Mouse (Mus musculus) intestine, postnatal 0 days (tissue): ENCODE data around the gene Sept4. TPM values are rescaled to one million over a fixed set of nuclear protein-coding genes. Genes with fewer than 3 reads are reported as not detected.

ENCODE experiments used
- ATAC-seq: fragments of 200-750 bp; cut with Nextera tagmentation; 2 replicates; pipeline ENCODE4 v1.8.0; 2017; ENCODE audit warnings: mild to moderate bottlenecking, moderate TSS enrichment, moderate library complexity
- H3K27ac ChIP-seq: fragments of 300-500 bp; sonication (generic); 2 replicates; pipeline ENCODE4 v1.5.1; 2014; ENCODE audit warnings: mild to moderate bottlenecking, low read depth, low read length, moderate library complexity
- H3K27me3 ChIP-seq: fragments of 300-500 bp; sonication (generic); replicated peaks from 2 replicates; pipeline ENCODE4 v1.6.1; 2014; ENCODE audit warnings: low read length, mixed read lengths; ENCODE audit not compliant: control insufficient read depth, insufficient read depth
- H3K36me3 ChIP-seq: fragments of 300-500 bp; sonication (generic); 2 replicates; pipeline ENCODE4 v1.6.1; 2014; ENCODE audit warnings: mild to moderate bottlenecking, moderate library complexity; ENCODE audit not compliant: control insufficient read depth, insufficient read depth
- H3K4me1 ChIP-seq: fragments of 300-500 bp; sonication (generic); replicated peaks from 2 replicates; pipeline ENCODE4 v1.6.1; 2014; ENCODE audit warnings: antibody characterized with exemption, low read length, mixed read lengths; ENCODE audit not compliant: control insufficient read depth, insufficient read depth
- H3K4me2 ChIP-seq: fragments of 300-500 bp; sonication (generic); replicated peaks from 2 replicates; pipeline ENCODE4 v1.6.1; 2014; ENCODE audit warnings: low read depth, mild to moderate bottlenecking, moderate library complexity
- H3K4me3 ChIP-seq: fragments of 300-500 bp; sonication (generic); 2 replicates; pipeline ENCODE4 v1.5.1; 2014; ENCODE audit warnings: low read depth, low read length
- H3K9ac ChIP-seq: fragments of 300-500 bp; sonication (generic); 2 replicates; pipeline ENCODE4 v1.6.1; 2014; ENCODE audit warnings: mild to moderate bottlenecking, low read depth, low read length
- H3K9me3 ChIP-seq: fragments of 300-500 bp; sonication (generic); 2 replicates; pipeline ENCODE4 v1.6.1; 2016; ENCODE audit warnings: mixed run types; ENCODE audit not compliant: control insufficient read depth
- CTCF ChIP-seq: sonication (generic); IDR thresholded peaks from 2 replicates; pipeline ENCODE4 v1.5.1; 2016; ENCODE audit warnings: low read depth, mild to moderate bottlenecking, control low read depth, antibody characterized with exemption, moderate library complexity
- WGBS: fragments of 180-500 bp; shearing (Covaris S2); extraction: QIAGEN DNeasy Blood & Tissue Kit; methylation state at CpG from one replicate; pipeline ENCODE4 v1.1.7; 2014; 5-methylcytosine and 5-hydroxymethylcytosine counted together
- polyA plus RNA-seq: library from polyadenylated mRNA; unstranded; fragments of >200 nt; fragmentation: Nextera tagmentation; extraction: Ambion mirVana; gene quantifications from 2 replicates; pipeline ENCODE4 v1.2.1, GENCODE M21; 2015

Sept4 gene
- polyA plus RNA-seq, 1 experiment from 2014 or later, result 47.3 TPM

- H3K36me3 ChIP-seq, result peaks cover 91% of the 10 kb centered on the region
- 88% methylated on average over 2 of the region's 2 CpGs for WGBS
These were observed 34.9 kb downstream of the Sept4 start for GRCm38 (mm10) chr11:87603571-87603970.

DNA sequence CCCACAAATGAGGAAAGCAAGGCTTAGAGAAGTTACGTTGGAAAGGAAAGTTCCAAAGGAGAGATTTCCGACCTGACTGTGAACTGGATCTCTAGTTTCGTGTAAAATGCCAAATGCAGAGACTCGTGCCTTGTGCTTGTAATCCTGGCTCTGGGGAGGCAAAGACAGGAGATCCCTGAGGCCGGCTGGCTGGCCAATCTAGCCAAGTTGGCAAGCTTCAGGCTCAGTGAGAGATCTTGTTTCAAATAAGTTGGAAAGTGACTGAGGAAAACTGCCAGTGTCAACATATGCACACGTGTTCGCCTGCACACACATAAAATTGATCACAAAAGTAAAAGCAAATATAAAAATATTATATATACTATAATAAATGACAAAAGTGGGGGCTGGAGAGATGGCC, 40.6 kb downstream of the Sept4 start:
- Histone ChIP-seq H3K9me3 (no peaks in the 10 kb centered on the region), H3K4me3 (no peak overlapping the region), H3K9ac (no peak overlapping the region), H3K4me1 (no peaks in the 10 kb centered on the region), H3K4me2 (no peak overlapping the region), H3K36me3 (peaks cover 92% of the 10 kb centered on the region), H3K27me3 (no peaks in the 10 kb centered on the region), H3K27ac (no peak overlapping the region)
- TF ChIP-seq CTCF, result no peak
- WGBS, result 92% methylated on average over 7 of the region's 7 CpGs
- no peak for ATAC-seq

More at GRCm38 (mm10) chr11:87603571-87603970, 34.9 kb downstream of the Sept4 start:
- no peak overlapping the region for H3K4me2 ChIP-seq
- no peaks in the 10 kb centered on the region for H3K9me3 ChIP-seq
- H3K4me1 ChIP-seq, result no peaks in the 10 kb centered on the region
- H3K27ac ChIP-seq, result no peak overlapping the region
- H3K4me3 ChIP-seq, result no peak overlapping the region
- no peaks in the 10 kb centered on the region for H3K27me3 ChIP-seq
- ATAC-seq, result no peak
- no peak for TF ChIP-seq CTCF
- no peak overlapping the region for H3K9ac ChIP-seq

- WGBS, result 91% methylated on average over 9 of the region's 9 CpGs
- H3K9me3 ChIP-seq, result no peaks in the 10 kb centered on the region
These were observed 42.8 kb downstream of the Sept4 start for GRCm38 (mm10) chr11:87611547-87611946.

DNA sequence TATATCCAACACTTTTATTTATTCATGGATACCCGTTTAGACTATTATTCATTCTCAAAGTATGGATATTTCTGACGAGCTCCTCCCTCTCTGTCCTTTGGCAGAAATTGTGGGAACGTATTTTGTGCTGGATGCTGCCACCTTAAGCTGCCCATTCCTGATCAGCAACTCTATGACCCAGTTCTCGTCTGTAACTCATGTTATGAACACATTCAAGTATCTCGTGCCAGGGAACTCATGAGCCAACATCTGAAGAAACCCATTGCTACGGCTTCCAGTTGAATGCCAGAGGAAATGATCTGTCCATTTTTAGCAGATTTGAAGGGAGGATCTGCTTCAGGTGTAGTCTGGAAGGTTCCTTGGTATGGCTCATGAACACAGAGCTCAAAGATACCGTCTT, 45.3 kb downstream of the Sept4 start:
- Histone ChIP-seq H3K4me3 (no peak overlapping the region), H3K27ac (no peak overlapping the region), H3K36me3 (peaks cover 96% of the 10 kb centered on the region), H3K4me1 (no peaks in the 10 kb centered on the region), H3K9ac (no peak overlapping the region), H3K9me3 (no peaks in the 10 kb centered on the region), H3K4me2 (no peak overlapping the region), H3K27me3 (no peaks in the 10 kb centered on the region)
- no peak for TF ChIP-seq CTCF
- WGBS, result 90% methylated on average over 7 of the region's 7 CpGs
- ATAC-seq, result no peak

More at GRCm38 (mm10) chr11:87611547-87611946, 42.8 kb downstream of the Sept4 start:
- no peaks in the 10 kb centered on the region for H3K27me3 ChIP-seq
- H3K36me3 ChIP-seq, result peaks cover 91% of the 10 kb centered on the region
- no peak overlapping the region for H3K27ac ChIP-seq
- no peak overlapping the region for H3K4me3 ChIP-seq
- no peak for ATAC-seq
- TF ChIP-seq CTCF, result no peak
- no peak overlapping the region for H3K9ac ChIP-seq
- H3K4me2 ChIP-seq, result no peak overlapping the region
- H3K4me1 ChIP-seq, result no peaks in the 10 kb centered on the region

DNA sequence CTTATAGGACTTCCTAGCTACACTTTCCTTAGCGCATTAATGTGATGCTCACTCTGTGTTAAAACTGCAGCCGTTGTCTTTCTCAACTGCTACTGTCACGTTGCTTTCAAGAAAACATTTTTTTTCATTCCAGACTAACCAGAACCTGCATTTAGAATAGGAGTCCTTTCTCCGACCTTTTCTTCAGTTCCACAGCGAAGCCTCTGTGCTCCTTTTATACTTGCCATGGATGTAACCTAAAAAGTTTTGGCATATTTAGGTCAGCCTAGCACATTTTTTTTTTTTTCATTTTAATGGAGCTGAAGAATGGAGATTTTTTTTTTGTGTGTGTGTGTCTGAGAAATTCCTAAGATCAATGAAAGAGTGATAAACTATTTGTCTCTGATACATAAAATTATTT, 46.8 kb downstream of the Sept4 start:
- Histone ChIP-seq H3K9me3 (no peaks in the 10 kb centered on the region), H3K9ac (no peak overlapping the region), H3K27me3 (no peaks in the 10 kb centered on the region), H3K4me1 (no peaks in the 10 kb centered on the region), H3K4me3 (no peak overlapping the region), H3K27ac (no peak overlapping the region), H3K4me2 (no peak overlapping the region), H3K36me3 (peaks cover 80% of the 10 kb centered on the region)
- WGBS, result 94% methylated on average over 5 of the region's 5 CpGs
- ATAC-seq, result no peak
- no peak for TF ChIP-seq CTCF

- no peak overlapping the region for H3K4me3 ChIP-seq
- H3K9me3 ChIP-seq, result no peaks in the 10 kb centered on the region
- no peak overlapping the region for H3K9ac ChIP-seq
- WGBS, result 96% methylated on average over 2 of the region's 2 CpGs
- no peak for TF ChIP-seq CTCF
- peaks cover 76% of the 10 kb centered on the region for H3K36me3 ChIP-seq
- H3K4me2 ChIP-seq, result no peak overlapping the region
- ATAC-seq, result no peak
- H3K27me3 ChIP-seq, result no peaks in the 10 kb centered on the region
- no peak overlapping the region for H3K27ac ChIP-seq
- H3K4me1 ChIP-seq, result no peaks in the 10 kb centered on the region
These were observed 47.2 kb downstream of the Sept4 start for GRCm38 (mm10) chr11:87615952-87616351.
